Mouse (Mus musculus): ENCODE measurements around the gene Serpinb6b.

- TF ChIP-seq ZC3H11A (IDR thresholded peaks at IDR 0.05; ENCODE audit: borderline replicate concordance, low read depth, low read length) (no peak), MAFK (IDR thresholded peaks at IDR 0.05; ENCODE audit: insufficient read depth, low read depth, low read length) (no peak)
Measured at GRCm38 (mm10) chr13:32969641-32970040, 4.6 kb downstream of the Serpinb6b start.

All from ES-E14 (cell line).